Mouse (Mus musculus) thymus, postnatal 36 days (tissue): Measurements from ENCODE around the gene Rfx4.

Source experiments
- DNase-seq, 2 experiments: peaks; one replicate each; pipeline ENCODE4 v3.0.0; 2022; ENCODE audit warnings: mixed read lengths in 2 of 2

Rfx4 gene

DNA sequence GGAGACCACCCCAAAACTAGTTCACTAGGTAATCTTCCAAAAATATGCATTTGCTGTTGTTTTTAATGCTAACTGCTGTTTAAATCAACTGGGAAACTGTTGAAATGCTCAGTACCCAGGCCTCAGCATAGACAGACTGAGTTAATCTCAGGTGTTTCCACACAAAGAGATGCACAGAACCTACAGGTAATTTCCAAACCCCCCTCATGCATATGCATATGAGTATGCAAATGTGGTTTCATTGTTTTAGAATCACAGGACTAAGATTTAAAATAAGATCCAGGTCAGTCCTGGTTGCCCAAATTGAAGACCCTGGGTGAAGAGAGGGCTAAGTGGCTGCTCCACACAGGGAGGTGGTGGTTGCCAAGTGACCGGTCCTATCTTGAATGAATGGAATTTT lies 157.3 kb downstream of the Rfx4 start:
- DNase-seq = no peak

- no peak for DNase-seq
Measured at GRCm38 (mm10) chr10:84915476-84915875, 159.6 kb downstream of the Rfx4 start.

DNA sequence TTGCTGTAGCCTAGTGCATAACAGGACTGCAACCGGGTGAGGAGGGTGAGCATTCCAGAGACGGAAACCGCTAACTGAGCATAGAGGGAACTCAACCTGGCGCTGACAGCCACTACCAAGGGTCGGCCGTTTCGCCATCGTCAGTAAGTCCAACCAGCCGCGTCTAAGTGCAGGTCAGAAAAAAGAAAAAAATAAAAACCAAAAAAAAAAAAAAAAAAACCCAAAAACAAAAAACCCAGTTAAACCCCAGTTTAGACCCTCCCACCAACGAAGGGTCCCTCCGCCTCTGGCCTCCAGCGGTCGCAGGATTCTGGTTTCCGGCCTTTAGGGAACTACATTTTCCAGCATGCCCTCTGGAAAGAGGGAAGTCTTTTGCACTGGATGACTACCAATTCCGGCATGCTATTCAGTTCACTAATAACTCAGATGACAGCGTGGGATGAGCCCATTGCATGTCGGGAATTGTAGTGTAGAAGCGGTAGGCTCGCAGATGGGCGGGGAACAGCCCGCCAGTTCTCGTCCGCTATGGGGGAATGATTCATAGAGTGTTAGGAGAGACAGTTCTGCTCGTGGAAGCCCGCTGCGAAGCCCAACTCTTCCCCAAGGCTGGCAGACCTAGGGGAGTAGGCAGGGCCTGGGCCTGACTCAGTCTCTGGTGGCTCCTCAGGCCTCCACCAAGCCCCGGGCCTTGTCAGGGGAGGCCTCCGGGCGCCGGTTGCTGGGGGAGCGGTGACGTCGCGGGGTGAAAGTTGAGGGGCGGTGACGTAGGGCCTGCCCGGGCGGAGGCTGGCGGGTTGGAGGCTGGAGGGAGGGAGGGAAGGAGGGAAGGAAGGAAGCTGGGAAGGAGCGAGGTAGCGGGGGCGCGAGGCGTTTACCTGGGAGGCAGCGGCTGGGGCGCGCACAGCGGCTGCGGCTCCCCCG lies 161.2 kb downstream of the Rfx4 start, which contains the start of gene Ric8b:
Gene Ric8b (plus strand): TSS at position 807 of the 921 bp plus-strand sequence.
- DNase-seq = peak; percentile 94

- DNase-seq = no peak
Measured at GRCm38 (mm10) chr10:84917731-84918095, 161.9 kb downstream of the Rfx4 start.

GRCm38 (mm10) chr10:84926336-84926735 lies 170.5 kb downstream of the Rfx4 start:
- DNase-seq = no peak

- DNase-seq = no peak
Measured at GRCm38 (mm10) chr10:84926885-84927284, 171.0 kb downstream of the Rfx4 start.

GRCm38 (mm10) chr10:84928465-84928864 lies 172.6 kb downstream of the Rfx4 start:
- DNase-seq = no peak

DNA sequence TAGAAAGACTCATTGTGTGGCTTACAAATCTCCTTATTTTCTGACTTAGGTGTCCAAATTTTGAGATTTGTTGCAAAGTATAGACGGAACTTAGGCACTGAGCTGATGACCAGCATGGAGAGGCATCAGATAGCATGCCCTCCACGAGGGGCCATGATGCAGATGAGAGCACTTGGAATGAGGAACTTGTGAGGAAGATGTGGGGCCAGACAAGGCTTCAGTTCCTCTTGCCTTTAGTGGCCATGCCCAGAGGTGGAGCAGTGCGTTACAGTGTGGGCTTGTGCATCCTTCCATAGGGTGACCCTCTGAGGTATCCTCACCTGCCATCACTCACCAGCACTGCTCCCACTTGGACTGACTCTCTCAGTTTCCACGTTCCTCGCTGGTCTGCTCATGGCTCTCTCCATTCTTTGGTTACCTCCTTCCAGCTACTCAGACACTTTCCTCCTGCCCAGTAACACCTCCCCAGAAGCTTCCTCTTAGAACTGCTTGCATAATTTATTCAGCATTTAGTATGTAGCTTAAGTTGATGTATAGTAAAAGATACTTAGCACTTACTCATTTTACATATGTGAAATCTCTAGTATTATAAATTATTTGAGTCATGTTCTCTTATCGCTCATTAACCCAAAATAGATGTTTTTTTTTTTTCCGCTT lies 179.8 kb downstream of the Rfx4 start:
- DNase-seq = no peak

DNA sequence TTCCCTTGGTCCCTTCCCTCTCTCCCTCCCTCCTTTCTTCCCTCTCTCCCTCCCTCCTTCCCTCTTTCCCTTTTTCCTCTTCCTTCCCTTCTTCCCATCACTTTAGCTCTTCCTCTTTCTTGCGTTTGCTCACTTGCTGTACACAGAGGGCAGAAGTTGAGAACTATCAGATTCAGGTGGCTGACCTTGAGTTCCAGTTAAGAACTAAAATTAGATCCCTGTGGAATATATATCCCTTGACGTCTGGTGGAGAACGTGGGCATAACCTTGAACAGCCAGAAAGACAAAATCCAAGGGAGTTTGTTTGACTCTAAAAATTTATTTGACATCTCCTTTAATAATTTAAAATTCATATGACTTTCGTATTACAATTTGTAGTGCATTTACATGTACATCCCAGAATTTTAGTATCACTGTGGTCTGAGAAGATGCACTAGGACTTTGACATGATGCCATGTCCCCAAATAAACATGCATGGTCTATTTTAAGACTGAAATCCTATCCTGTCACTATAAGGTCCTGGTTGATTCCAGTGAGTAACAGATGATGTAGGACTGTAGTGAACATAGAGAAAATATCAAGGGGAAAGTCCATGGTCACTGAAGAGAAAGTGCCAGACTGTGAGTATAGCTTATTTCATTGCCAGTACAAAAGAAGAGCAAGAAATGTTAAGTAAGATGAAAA lies 181.1 kb downstream of the Rfx4 start:
- no peak for DNase-seq

GRCm38 (mm10) chr10:84938094-84938820 lies 182.4 kb downstream of the Rfx4 start:
- DNase-seq = no peak

- no peak for DNase-seq
Measured at GRCm38 (mm10) chr10:84938886-84939285, 183.0 kb downstream of the Rfx4 start.

DNA sequence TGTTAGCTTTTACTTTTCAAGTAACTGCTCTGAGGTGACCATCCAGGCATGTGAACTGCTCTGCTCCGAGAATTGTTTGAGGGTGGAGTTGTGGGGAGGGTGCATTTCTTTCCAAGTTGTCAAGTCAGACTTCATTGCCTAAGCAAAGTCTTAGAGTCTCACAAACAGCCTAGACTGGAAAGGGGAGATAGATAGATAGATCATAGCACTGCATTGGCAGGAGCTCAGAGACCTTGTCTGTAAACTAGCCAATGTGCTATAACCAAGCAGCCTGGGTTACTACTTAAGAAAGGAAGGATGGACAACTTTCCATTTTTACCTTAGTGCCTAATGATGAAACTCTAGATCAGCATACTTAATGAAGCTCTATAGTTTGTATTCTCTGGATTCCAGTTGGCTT lies 184.5 kb downstream of the Rfx4 start:
- no peak for DNase-seq

- no peak for DNase-seq
Measured at GRCm38 (mm10) chr10:84945692-84946091, 189.8 kb downstream of the Rfx4 start.

- DNase-seq = no peak
Measured at GRCm38 (mm10) chr10:84948970-84949683, 193.3 kb downstream of the Rfx4 start.

DNA sequence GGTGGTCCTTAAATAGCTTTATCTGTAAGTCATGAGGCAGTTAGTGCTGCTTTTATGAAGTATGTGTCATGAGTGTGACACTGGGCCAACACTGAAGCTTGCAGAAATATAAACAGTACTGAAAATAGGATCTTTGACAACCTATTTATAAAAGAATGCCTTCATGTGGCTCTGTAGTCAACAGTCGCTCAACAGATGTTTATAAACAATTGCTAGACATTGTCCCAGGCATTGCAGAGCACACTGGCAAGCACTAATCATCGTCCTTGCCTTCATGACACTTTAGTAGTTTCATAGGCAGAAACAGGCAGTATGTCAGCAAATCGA lies 193.8 kb downstream of the Rfx4 start:
- DNase-seq = no peak

GRCm38 (mm10) chr10:84950384-84950783 lies 194.5 kb downstream of the Rfx4 start:
- no peak for DNase-seq

- no peak for DNase-seq
Measured at GRCm38 (mm10) chr10:84954236-84954635, 198.4 kb downstream of the Rfx4 start.
